Mouse (Mus musculus): ENCODE data around the gene Notch1. TPM values are rescaled to one million over a fixed set of nuclear protein-coding genes. Genes with fewer than 3 reads are reported as not detected.

Gene Notch1
- total RNA-seq, 2 experiments from 2014 or later: 7.0 to 9.2 TPM

Small RNAs within 50 kb of the gene (microRNA-seq; reads per million reads assigned to microRNA genes)
- gene Mir6996 (ENCODE audit: borderline replicate concordance in 2 of 2): 0 to 0.79 reads per million in 2 experiments

Other genes with a start within 250 kb of the Notch1 start
- gene Ccdc187, start 222.1 kb downstream of the Notch1 start, total RNA-seq (2021): under 1 TPM in 1 of 2 experiments, not detected in 1; 0.03 TPM
- 1 to 10 TPM; 3.1 TPM for gene Gpsm1, start 201.1 kb downstream of the Notch1 start, total RNA-seq (2021)
- 10 to 100 TPM; 18.3 to 18.7 TPM for gene Dnlz, start 164.6 kb downstream of the Notch1 start, total RNA-seq (2021)
- gene Card9, start 155.7 kb downstream of the Notch1 start, total RNA-seq (2021): under 1 TPM; 0.46 to 0.56 TPM
- gene Snapc4, start 136.0 kb downstream of the Notch1 start, total RNA-seq (2021): 1 to 10 TPM; 5.7 to 5.9 TPM
- 10 to 100 TPM; 24.9 to 27.3 TPM for gene Entr1, start 127.3 kb downstream of the Notch1 start, total RNA-seq (2021)
- gene Pmpca, start 127.3 kb downstream of the Notch1 start, total RNA-seq (2021): 100 to 1,000 TPM; 128 to 139 TPM
- gene Inpp5e, start 107.5 kb downstream of the Notch1 start, total RNA-seq (2021): 1 to 10 TPM; 6.5 to 7.6 TPM
- gene Sec16a, start 71.4 kb downstream of the Notch1 start, total RNA-seq (2021): 10 to 100 TPM; 22.0 to 23.9 TPM
- gene Egfl7, start 63.4 kb upstream of the Notch1 start, total RNA-seq (2021): 10 to 100 TPM; 42.3 to 67.2 TPM
- not detected for gene Gm20532, start 70.0 kb upstream of the Notch1 start, total RNA-seq (2021)
- gene Agpat2, start 87.8 kb upstream of the Notch1 start, total RNA-seq (2021): 10 to 100 TPM in 1 of 2 experiments, 1 to 10 TPM in 1; 3.0 to 14.6 TPM
- gene Fam69b, start 111.8 kb upstream of the Notch1 start, total RNA-seq (2021): 1 to 10 TPM; 1.3 to 2.5 TPM
- not detected for gene Lcn4, start 154.6 kb upstream of the Notch1 start, total RNA-seq (2021)

Data from gastrocnemius, postnatal 25 days (tissue).